Mouse (Mus musculus) hematopoietic stem cell, adult 5-6 weeks (primary cell): ENCODE data around the gene Tmem94. TPM values are rescaled to one million over a fixed set of nuclear protein-coding genes. Genes with fewer than 3 reads are reported as not detected.

Experiments used
- ATAC-seq, 2 experiments: fragments of 125-278 bp in 1 of 2; replicated peaks in 1 of 2; 2 replicates each; pipeline ENCODE4 v1.8.0; 2016 to 2017; ENCODE audit warnings: inconsistent platforms in 2 of 2, mild to moderate bottlenecking in 2 of 2, moderate number of reproducible peaks in 2 of 2, low read depth in 1 of 2, moderate TSS enrichment in 1 of 2; ENCODE audit not compliant: low FRiP score in 2 of 2, poor library complexity in 2 of 2, severe bottlenecking in 2 of 2, insufficient read depth in 1 of 2, low TSS enrichment in 1 of 2
- total RNA-seq: library from RNA; stranded (forward); fragments of 172-1452, 232-1000 nt; gene quantifications from 2 replicates; pipeline ENCODE4 v1.2.3, GENCODE M21; 2017

Tmem94 gene
- total RNA-seq, 1 experiment from 2014 or later: 33.5 TPM

DNA sequence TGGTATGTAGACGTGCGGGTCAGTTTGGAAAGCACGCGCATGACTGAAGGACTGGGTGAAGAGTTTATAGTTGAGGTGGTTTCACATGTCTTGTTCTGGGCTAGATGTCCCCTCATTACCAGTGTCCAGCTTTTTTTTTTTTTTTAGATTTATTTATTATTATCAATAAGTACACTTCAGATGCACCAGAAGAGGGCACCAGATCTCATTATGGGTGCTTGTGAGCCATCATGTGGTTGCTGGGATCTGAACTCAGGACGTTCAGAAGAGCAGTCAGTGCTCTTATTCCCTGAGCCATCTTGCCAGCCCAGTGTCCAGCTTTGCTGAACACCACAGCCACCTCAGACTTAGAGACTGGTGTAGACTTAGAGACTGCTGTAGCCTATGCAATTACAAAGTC is 52.1 kb downstream of the Tmem94 start:
- ATAC-seq: no peak

DNA sequence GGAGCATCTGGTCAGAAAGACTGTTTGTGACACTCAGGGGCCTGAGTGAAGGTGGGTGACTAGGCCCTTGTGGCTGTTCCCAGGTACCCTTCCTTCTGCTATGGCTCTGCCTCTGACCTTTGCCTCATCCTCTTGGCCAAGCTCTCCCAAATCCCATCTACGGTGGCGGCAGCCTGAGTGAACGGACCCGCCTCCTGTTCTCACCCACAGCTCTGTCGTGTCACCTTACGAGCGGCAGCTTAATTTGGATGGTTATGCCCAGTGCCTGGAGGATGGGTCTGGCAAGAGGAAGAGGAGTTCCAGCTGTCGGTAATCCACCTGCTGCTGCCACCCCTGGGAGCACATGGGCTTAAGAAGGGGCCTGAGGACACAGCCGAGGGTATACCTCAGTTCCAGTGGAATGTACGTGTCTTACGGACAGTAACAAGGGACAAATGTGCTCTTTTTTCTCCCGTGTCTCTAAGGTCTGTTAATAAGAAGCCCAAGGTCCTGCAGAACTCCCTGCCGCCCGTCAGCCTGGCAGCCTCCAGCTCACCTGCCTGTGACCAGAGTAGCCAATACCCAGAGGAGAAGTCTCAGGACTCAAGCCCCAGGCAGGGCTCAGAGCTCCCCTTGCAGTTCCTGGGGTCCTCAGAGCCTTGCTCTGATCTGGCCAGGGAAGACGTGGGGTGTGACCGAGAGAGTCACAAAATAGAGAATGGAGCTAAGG is 54.8 kb downstream of the Tmem94 start:
- no peak for ATAC-seq

DNA sequence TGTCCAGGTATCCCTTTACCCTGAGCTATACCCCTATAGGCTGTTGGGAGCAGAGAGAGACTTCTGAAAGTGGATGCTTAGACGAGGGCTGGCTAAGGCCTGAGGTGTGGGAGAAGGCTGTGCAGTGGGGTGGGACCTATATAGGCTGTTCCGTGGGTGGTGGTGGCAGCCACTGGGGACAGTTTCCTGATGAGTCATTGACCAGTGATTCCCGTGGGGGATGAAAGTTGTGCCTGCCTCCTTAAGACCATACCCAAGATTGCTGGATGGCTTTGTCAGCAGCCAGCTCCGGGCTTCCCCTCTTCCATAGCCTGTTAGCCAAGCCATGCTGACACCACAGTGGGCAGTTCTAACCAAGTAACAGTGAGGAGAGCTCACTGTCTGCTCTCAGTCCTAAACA is 55.8 kb downstream of the Tmem94 start:
- ATAC-seq: no peak

DNA sequence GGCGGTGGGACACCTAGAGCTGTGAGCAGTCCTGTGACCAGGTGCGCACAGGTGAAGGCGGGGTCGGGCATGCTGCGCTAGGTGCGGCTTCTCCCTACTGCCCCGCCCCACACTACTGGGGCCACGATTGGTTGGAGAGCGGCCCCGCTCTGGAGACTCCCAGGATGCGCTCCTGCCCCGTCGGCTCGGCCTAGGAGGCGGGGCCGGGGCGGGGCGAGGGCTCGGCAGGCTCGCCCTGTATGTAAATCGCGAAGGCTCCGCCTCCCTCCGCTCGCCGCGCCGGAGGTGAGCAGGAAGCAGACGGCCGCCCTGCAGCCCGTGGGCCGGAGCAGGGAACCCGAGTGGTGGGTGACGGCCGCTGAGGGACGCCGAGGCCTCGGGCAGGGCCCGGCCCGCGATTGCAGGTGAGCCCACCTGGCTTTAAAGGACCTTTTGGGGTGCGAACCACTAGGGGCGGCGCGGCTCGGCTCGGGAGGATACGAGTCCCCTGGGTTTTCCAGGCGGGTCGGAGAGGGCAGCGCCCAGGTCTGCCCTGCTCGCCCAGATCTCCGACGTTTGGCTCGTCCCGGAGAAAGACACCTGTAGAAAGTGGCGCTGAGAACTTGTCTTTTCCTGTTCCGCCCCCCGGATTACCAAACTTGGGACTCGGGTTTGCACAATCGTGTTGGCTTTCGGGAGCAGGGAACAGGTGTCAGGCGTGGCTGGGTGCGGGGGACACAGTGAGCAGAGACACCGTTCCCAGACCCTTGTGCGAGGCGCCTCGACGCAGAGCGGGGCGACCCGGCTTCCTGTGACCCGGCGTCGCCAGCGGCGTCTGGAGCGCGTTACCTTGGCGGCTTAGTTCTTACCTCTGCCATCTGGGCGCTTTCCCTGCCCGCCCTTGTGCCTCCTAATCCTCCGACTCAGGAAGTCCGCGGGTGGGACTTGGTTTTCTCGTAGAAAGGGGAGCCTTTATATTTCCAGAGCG is 58.8 kb downstream of the Tmem94 start, which contains the start of gene Llgl2:
Gene Llgl2, plus strand, starts transcription at position 276 of the 967 bp plus-strand sequence.
- ATAC-seq: peak; percentile 78 to 90

DNA sequence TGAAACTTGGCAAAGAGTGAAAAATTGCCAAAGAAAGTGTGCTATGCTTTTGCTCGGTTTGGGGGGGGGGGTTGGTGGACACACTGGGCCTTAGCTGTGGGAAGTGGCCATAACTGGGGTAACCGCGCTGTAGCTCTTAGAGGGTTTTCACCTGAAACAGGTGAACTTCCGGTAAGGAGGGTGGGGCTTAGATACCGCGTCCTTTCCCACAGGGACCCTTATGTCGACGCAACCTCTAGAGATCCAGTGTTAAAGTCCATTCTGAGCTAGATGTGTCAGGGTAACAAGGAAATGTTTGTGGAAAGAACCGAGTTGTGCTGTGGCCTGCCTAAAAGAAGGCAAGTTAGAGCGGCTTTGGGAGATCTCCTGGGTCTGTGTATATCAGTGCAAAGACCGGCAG is 59.6 kb downstream of the Tmem94 start:
- ATAC-seq: no peak

DNA sequence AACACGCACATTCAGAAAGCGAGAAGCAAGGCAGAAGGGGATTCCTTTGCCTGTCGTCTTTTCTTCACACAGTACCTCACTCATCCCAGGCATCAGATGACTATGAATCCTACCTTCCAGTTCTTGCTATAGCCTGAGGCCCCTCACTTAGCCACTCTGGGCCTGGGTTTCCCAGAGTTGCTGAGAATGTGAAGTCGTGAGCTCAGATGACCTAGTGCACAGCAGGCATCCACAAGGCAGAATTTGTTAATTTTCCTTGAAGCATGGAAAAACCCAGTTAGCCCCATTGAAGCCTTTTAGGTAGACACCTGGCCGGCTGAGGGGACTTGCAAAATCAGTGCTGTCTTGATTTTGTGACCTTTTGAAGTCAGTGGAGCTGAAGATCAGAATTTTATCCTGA is 61.3 kb downstream of the Tmem94 start:
- no peak for ATAC-seq

DNA sequence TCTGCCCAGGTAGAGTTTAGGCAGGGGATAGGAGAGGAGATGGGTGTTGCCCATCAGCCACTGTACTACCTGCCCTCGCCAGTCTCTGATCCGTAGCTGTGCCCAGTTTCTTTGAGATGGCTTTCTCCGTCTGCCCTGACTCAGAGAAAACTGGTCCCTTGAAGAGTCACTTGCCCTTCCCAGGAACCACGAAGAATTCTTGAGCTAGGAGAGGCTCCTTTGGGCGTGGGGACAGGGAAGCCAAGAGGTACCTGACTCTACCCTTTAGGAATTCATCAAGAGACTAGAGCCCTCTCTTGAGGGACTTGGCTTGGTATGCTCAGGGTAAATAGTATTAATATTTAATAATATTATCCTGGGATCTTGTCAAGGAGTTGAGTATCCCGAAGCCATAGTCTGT is 62.4 kb downstream of the Tmem94 start:
- ATAC-seq: no peak

DNA sequence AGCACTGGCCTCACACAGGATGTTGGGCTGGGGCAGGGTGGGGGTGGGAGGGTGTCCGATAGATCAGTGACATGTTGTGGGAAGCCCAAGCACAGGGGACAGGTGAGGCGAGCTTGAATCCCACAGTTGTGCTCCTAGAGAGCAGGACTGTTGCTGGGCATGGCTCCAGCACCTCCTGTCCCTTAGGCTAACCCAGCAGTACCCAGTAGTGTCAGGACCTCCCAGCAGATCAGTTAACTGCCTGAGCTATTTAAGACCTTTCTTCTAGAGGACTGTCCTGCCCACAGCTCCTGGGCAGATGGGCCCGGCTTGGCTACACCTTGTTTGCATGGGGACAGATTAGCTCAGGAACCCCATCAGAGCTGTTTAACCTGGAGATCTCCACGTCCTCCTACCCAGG is 63.8 kb downstream of the Tmem94 start:
- no peak for ATAC-seq

DNA sequence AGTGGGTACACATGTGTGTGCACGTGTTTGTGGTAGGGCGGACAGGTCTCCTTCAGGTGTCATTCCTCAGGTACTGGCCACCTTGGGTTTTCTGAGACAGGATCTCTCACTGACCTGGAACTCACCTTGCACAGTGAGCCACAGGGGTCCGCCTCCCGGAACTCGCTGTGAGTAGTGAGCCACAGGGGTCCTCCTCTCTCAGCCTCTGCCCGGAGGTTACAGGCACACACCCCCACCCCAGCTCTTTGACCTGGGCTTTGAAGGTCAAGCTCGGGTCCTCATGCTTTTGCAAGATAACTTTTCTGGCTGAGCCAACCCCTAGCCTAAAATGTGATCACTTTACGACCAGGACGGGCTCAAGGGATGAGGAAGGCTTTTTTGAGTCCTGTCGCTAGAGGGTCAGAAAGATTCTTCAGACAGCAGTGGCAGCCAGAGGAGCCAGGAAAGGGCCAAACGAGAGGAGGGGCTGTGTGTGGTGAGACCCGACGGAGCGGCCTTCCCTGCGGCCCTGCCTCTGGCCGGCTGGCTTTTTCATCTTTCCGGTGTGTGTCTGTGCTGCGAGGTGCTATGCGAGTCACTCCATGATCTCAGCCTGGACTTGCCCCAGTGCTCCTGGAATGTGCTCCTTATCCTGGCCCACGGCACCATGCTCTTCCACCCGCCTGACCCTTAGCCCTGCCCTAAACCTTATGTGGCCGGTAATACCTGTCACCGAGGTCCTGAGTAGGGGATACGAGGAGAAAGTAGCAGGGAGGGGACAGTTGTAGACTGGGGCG is 65.5 kb downstream of the Tmem94 start:
- ATAC-seq: no peak

DNA sequence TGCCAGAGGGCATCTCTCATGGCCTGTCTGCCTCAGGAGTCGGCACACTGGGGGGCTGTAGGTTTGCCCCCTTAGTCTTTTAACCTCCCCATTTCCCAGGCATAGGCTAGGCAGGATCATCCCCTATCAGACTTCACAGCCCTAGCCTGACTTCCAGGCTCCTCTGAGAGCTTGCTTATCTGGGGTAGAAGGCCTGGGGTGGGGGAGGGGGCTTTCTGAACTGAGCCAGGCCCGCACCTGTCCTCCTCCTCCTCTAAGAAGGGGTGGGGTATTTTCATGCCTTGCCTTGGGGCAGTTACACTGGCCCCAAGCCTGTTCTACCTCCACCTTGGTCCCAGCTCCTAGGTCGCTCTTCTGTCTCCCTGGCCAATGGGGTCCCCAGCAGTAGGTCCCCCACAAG is 66.3 kb downstream of the Tmem94 start:
- ATAC-seq: no peak

DNA sequence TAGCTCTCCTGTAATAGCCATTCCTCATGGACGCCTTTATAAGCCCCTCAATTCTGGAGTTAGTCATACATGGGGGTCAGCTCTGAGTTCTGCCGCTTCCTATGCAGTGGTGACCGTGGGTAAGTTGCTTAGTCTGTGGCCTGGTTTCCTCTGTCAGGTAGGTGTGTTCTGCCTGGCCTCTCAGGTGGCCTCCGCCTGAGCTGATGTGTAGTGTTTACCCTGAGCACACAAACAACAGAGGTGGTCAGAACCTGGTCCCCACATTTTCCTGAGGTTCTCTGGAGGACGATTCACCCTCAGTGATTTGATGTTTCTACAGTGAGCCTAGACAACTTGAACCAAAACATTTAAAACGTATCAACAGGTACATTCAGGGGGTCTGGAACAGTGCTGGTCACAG is 66.8 kb downstream of the Tmem94 start:
- ATAC-seq: no peak

DNA sequence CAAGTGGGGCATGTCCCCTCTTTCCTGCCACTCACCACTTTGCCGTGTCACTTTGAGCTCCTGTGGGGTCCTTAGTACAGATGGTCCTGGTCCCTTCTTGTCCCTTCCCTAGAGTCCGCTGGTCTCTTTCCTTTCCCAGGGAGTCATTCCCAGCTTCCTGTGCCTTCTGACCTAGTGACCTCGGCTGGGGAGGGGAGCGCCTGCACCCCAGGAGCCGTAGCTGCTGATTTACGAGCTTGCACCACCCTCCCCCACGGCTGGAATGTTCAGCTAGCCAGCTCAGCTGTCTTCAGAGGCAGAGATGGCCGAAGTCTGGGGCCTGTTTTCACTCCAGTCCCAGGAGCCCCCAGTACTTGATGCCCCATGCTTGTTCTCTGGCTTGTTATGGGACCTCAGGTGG is 67.3 kb downstream of the Tmem94 start:
- no peak for ATAC-seq

DNA sequence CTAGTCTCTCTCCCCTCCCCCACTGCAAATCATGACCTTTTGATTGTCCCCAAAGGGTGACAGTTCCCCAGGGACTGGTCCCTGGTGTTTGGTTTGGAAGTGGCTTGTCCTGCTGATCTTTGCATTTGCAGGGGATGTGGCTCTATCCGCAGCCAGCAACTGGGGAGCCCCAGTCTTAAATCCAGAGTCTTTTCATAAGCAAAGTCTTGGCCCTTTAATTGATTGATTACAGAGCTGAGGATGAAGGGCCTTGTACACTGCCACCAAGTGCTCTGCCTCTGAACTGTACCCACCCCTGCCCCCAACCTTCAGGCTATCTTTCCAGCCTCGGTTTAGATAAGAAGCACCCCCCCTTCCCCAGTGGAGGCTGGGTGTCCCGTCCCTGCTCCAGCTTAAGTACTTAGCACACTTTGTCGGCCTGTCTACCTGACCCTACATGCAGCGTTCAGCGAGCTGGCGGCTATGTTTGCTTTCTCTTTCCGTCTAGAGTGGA is 67.8 kb downstream of the Tmem94 start:
- ATAC-seq: no peak

DNA sequence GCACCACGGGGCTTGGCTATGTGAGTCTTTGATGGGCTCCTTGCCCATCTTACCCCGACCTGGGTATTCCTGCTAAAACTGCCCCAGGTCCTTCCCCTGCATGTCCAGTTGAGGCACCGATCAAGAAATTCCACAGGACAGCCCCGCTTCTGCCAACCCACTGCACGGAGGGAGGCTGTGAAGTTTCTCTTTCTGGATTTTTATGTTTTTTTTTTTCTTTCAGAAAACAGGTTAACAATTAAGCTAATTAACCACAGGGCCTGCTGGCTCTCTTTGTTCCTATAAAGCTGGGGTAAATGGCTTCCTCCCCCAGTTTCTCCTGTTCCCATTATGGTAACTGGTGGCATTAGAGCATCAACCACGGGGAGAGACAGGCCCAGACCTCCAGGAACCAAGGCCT is 68.8 kb downstream of the Tmem94 start:
- no peak for ATAC-seq

DNA sequence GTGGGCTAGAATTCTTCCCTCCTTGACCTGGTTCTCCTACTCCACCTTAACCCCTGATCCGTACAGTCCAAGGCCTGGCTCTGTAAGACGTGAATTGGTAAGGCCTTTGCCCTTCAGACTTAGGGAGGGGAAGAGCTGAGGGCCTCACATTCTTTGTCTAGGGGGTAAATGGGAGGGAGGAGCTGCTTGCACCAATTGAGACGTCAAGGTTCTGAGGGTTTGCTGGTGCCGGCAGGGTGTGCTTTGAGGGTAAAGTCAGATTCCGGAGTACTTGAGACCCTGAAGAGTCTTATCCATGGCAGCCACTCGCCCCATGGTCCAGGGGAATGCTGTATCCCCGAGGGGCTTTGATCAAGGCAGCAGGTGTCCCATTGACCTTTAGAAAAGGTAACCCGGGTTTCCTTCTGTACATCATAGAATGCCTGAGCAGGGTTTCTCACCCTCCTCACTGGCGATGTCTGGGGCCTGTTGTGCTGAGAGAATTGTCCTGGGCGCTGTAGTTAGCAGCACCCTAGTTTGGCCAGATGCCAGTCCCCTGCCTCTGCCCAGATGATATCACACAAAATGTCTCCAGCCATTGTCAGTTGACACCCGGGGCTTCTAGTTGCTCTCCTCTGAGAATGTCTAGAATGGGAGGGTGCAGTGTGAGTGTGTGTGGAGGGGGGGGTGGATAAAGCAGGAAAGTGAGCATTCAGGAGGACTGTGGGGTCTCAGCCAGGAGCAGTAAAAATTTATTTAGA is 71.6 kb downstream of the Tmem94 start:
- ATAC-seq: no peak

DNA sequence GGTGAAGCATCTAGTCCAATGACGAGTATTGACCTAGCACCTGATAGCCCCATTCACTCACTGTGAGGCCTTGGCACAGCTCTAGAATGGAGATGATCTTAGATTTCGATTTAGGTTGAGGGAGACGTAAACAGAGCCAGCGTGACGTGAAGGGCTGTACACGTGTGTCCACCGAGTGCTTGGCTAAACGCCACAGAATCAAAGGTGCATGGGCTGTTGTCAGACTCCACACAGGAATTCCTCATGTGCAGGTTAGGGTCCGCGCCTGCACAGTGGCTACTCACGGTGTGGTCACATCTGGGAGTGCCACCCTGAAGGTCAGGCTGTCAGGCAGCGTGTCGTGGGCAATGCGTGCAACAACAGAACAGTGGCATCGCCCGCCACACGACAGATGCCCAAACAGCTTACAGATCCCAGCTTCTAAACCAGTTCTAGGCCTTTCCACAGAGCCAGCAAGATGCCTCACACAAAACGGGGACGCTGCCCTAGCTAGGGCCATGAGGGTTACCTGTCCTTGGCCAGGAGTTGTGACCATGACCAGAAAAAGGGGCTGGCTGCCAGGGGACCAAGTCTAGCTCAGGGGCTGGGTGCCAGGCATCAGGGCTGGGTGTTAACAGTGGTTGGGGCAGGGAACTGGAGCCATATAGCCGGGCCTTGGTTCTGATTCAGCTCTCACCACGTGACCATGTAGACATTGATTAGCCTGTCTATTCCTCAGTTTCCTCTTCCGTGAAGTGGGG is 72.5 kb downstream of the Tmem94 start:
- ATAC-seq: no peak
